ENCODE assay signal across 16 mouse cellular contexts in genomic region chr7:64452471-64453222, GRCm38 (mm10). TPM values are rescaled to one million over a fixed set of nuclear protein-coding genes. Genes with fewer than 3 reads are reported as not detected.
A peak's percentile ranks its signal among the peaks of the same experiment; 100 is the strongest.
DNase-seq lines count a peak whose midpoint lies in the region; ATAC-seq and TF ChIP-seq lines count a peak whose summit lies in the region.
"Had no signal": no experiment of that assay in that cellular context is flagged by ENCODE, and none has a peak within 500 bp of the region (broad histone marks: within the 10 kb centered on the region; RNA-seq: fewer than 3 reads in every experiment).

No protein-coding gene starts in this region.

- no peaks in the 10 kb centered on the region for H3K9me3 ChIP-seq in forebrain, embryonic 13.5 days (replicated peaks)
- no peaks in the 10 kb centered on the region for H3K9me3 ChIP-seq in forebrain, embryonic 12.5 days
- H3K9me3 ChIP-seq: heart, embryonic 12.5 days; liver, embryonic 12.5 days had no signal

- peak overlapping the region; percentile 41; the same call in 1 of the 2 replicates for H3K27ac ChIP-seq in forebrain, embryonic 13.5 days
- H3K27ac ChIP-seq in forebrain, embryonic 12.5 days = no peak overlapping the region
- H3K27ac ChIP-seq in left cerebral cortex, adult 2 months = peak overlapping the region; percentile 47; the same call in 1 of the 2 replicates
- H3K27ac ChIP-seq: kidney, postnatal 0 days; liver, embryonic 12.5 days; stomach, postnatal 0 days had no signal

- peaks cover 19% of the 10 kb centered on the region for H3K4me1 ChIP-seq in forebrain, embryonic 13.5 days
- 0 out of 2 replicates have a peak, but pooled peaks cover 3% of the 10 kb centered on the region for H3K4me1 ChIP-seq in forebrain, embryonic 12.5 days
- H3K4me1 ChIP-seq: heart, embryonic 12.5 days; liver, embryonic 12.5 days had no signal

- intact Hi-C loops in left cerebral cortex, adult 2 months (cut with DNase I) = loop anchor here (5.0 kb wide), 4 partner anchors 50 to 290 kb away; partner anchors contain the start of gene Apba2

- no peaks in the 10 kb centered on the region for H3K36me3 ChIP-seq in forebrain, embryonic 13.5 days (ENCODE audit: poor library complexity, severe bottlenecking)
- H3K36me3 ChIP-seq in forebrain, embryonic 12.5 days (replicated peaks) = no peaks in the 10 kb centered on the region
- H3K36me3 ChIP-seq: heart, embryonic 12.5 days; liver, embryonic 12.5 days had no signal

- H3K27me3 ChIP-seq in forebrain, embryonic 13.5 days = no peaks in the 10 kb centered on the region
- no peaks in the 10 kb centered on the region for H3K27me3 ChIP-seq in forebrain, embryonic 12.5 days
- H3K27me3 ChIP-seq: heart, embryonic 12.5 days; liver, embryonic 12.5 days had no signal

- 0 out of 2 replicates have a peak, but pooled peaks have one; percentile 19 for ATAC-seq in forebrain, embryonic 13.5 days
- ATAC-seq in forebrain, embryonic 12.5 days (ENCODE audit: low FRiP score) = no peak
- ATAC-seq: liver, embryonic 12.5 days had no signal

- no peak overlapping the region for H3K4me3 ChIP-seq in forebrain, embryonic 13.5 days
- no peak overlapping the region for H3K4me3 ChIP-seq in forebrain, embryonic 12.5 days (replicated peaks)
- no peak overlapping the region for H3K4me3 ChIP-seq in left cerebral cortex, adult 2 months
- H3K4me3 ChIP-seq: heart, embryonic 12.5 days; liver, embryonic 12.5 days had no signal

- no peak overlapping the region for H3K4me2 ChIP-seq in forebrain, embryonic 13.5 days
- H3K4me2 ChIP-seq in forebrain, embryonic 12.5 days = no peak overlapping the region
- H3K4me2 ChIP-seq: heart, embryonic 12.5 days; liver, embryonic 12.5 days had no signal

- no peak for TF ChIP-seq CTCF in left cerebral cortex, adult 2 months (IDR thresholded peaks at IDR 0.05)

- no peak for DNase-seq in left cerebral cortex, adult 2 months (ENCODE audit: extremely low spot score in 1 of 2, low spot score in 2 of 2)
- DNase-seq in left cerebral cortex, adult 8-10 months (ENCODE audit: low spot score in 2 of 2) = no peak
- peak; percentile 11 for DNase-seq in right cerebral cortex, postnatal 25 days
- DNase-seq in right cerebral cortex, postnatal 4 days = no peak
- DNase-seq in spleen, adult 12 weeks (ENCODE audit: low spot score) = no peak
- DNase-seq in frontal cortex, postnatal 25 days (ENCODE audit: low spot score in 2 of 2) = no peak
- DNase-seq: gastrocnemius, postnatal 14 days; lung, postnatal 36 days; spleen, adult 18-20 months had no signal

- no peak overlapping the region for H3K9ac ChIP-seq in forebrain, embryonic 13.5 days
- H3K9ac ChIP-seq in forebrain, embryonic 12.5 days = no peak overlapping the region
- H3K9ac ChIP-seq: heart, embryonic 12.5 days; liver, embryonic 12.5 days had no signal

- 76% methylated on average over 4 of the region's 4 CpGs for WGBS in forebrain, embryonic 13.5 days
- 91% methylated on average over 4 of the region's 4 CpGs for WGBS in forebrain, embryonic 12.5 days

RNA-seq across cellular contexts. Expression of gene Apba2, which starts 48.9 kb away (rescaled TPM):
- polyA plus RNA-seq in forebrain, embryonic 13.5 days (2015; fragmentation: Nextera tagmentation; extraction: Ambion mirVana) = 115 and 132 TPM in 2 replicates
- polyA plus RNA-seq in forebrain, embryonic 12.5 days (2016; fragmentation: Nextera tagmentation; extraction: Ambion mirVana) = 101 and 106 TPM in 2 replicates
- 100 to 1,000 TPM; 261 to 283 TPM for total RNA-seq in left cerebral cortex, adult 2 months (2021)
- 100 to 1,000 TPM; 215 to 224 (median 220) TPM for total RNA-seq in left cerebral cortex, adult 8-10 months (2022)
- total RNA-seq: monocyte, adult 5-6 weeks had no signal
